Mouse (Mus musculus) midbrain, embryonic 14.5 days (tissue): ENCODE measurements around the gene Olfr1094. TPM values are rescaled to one million over a fixed set of nuclear protein-coding genes. Genes with fewer than 3 reads are reported as not detected.

ENCODE experiments used
- ATAC-seq: fragments of 200-750 bp; cut with Nextera tagmentation; 2 replicates; pipeline ENCODE4 v1.8.0; 2017; ENCODE audit warnings: moderate number of reproducible peaks, moderate library complexity; ENCODE audit not compliant: low FRiP score, low TSS enrichment
- DNase-seq: peaks from one replicate; pipeline ENCODE4 v3.0.0-alpha.2; 2015
- H3K27ac ChIP-seq: fragments of 300-500 bp; sonication (generic); replicated peaks from 2 replicates; pipeline ENCODE4 v1.5.1; 2014; ENCODE audit warnings: mild to moderate bottlenecking, low read depth, low read length, moderate library complexity
- H3K27me3 ChIP-seq: fragments of 300-500 bp; sonication (generic); 2 replicates; pipeline ENCODE4 v1.6.1; 2014; ENCODE audit warnings: low read length, control low read depth, mixed read lengths; ENCODE audit not compliant: control insufficient read depth, insufficient read depth
- H3K36me3 ChIP-seq: fragments of 300-500 bp; sonication (generic); 2 replicates; pipeline ENCODE4 v1.6.1; 2014; ENCODE audit warnings: low read length, control low read depth; ENCODE audit not compliant: control insufficient read depth, insufficient read depth
- H3K4me1 ChIP-seq: fragments of 300-500 bp; sonication (generic); 2 replicates; pipeline ENCODE4 v1.6.1; 2014; ENCODE audit warnings: mild to moderate bottlenecking, antibody characterized with exemption, low read length, control low read depth; ENCODE audit not compliant: control insufficient read depth, insufficient read depth
- H3K4me2 ChIP-seq: fragments of 300-500 bp; sonication (generic); 2 replicates; pipeline ENCODE4 v1.6.1; 2014; ENCODE audit warnings: mild to moderate bottlenecking, low read length, moderate library complexity
- H3K4me3 ChIP-seq: fragments of 300-500 bp; sonication (generic); replicated peaks from 2 replicates; pipeline ENCODE4 v1.5.1; 2014; ENCODE audit warnings: low read depth, low read length
- H3K9ac ChIP-seq: fragments of 300-500 bp; sonication (generic); replicated peaks from 2 replicates; pipeline ENCODE4 v1.6.1; 2014; ENCODE audit warnings: mild to moderate bottlenecking, low read length, moderate library complexity
- H3K9me3 ChIP-seq: fragments of 300-500 bp; sonication (generic); 2 replicates; pipeline ENCODE4 v1.6.1; 2016; ENCODE audit warnings: low read length, control low read depth, mixed read lengths; ENCODE audit not compliant: control insufficient read depth
- WGBS: fragments of 180-500 bp; shearing (Covaris S2); extraction: QIAGEN DNeasy Blood & Tissue Kit; methylation state at CpG from one replicate; pipeline ENCODE4 v1.1.7; 2014; 5-methylcytosine and 5-hydroxymethylcytosine counted together
- polyA plus RNA-seq: library from polyadenylated mRNA; unstranded; fragments of >200 nt; fragmentation: Nextera tagmentation; extraction: Ambion mirVana; gene quantifications from 2 replicates; pipeline ENCODE4 v1.2.1, GENCODE M21; 2014

Gene Olfr1094
- not detected in 2 replicates for polyA plus RNA-seq

- H3K4me2 ChIP-seq: no peak within 1 kb of the TSS
- no peak within 1 kb of the TSS for H3K27ac ChIP-seq
- no peaks in the 10 kb centered on the region for H3K9me3 ChIP-seq
- no peaks in the 10 kb centered on the region for H3K27me3 ChIP-seq
- H3K9ac ChIP-seq: no peak within 1 kb of the TSS
- H3K4me3 ChIP-seq: no peak within 1 kb of the TSS
- ATAC-seq (no peak), DNase-seq (no peak)
- no peaks in the 10 kb centered on the region for H3K4me1 ChIP-seq
- no peaks in the 10 kb centered on the region for H3K36me3 ChIP-seq
These were observed at the start of gene Olfr1094 for GRCm38 (mm10) chr2:86824363-86824762. Olfr1094 (plus strand) TSS chr2:86824663.

- ATAC-seq: no peak
- Histone ChIP-seq H3K4me2 (no peak within 1 kb of the TSS), H3K9me3 (no peaks in the 10 kb centered on the region), H3K9ac (no peak within 1 kb of the TSS), H3K36me3 (no peaks in the 10 kb centered on the region), H3K27me3 (no peaks in the 10 kb centered on the region), H3K4me3 (no peak within 1 kb of the TSS), H3K4me1 (no peaks in the 10 kb centered on the region), H3K27ac (no peak within 1 kb of the TSS)
- 87% methylated on average over 2 of the region's 2 CpGs for WGBS
- no peak for DNase-seq
These were observed 42.3 kb upstream of the Olfr1094 start, which contains the start of gene Olfr1093 for GRCm38 (mm10) chr2:86782179-86782578. Olfr1093 (plus strand) TSS chr2:86782479.

GRCm38 (mm10) chr2:86809918-86810317, 14.5 kb upstream of the Olfr1094 start, which contains the start of gene Olfr141:
Olfr141 (minus strand) TSS chr2:86810018.
- Histone ChIP-seq H3K9ac (no peak within 1 kb of the TSS), H3K4me3 (no peak within 1 kb of the TSS), H3K4me2 (no peak within 1 kb of the TSS), H3K4me1 (no peaks in the 10 kb centered on the region), H3K9me3 (no peaks in the 10 kb centered on the region), H3K36me3 (no peaks in the 10 kb centered on the region), H3K27ac (no peak within 1 kb of the TSS), H3K27me3 (no peaks in the 10 kb centered on the region)
- ATAC-seq (no peak), DNase-seq (no peak)

GRCm38 (mm10) chr2:86851596-86851995, 27.1 kb downstream of the Olfr1094 start, which contains the start of gene Olfr1095:
Olfr1095 (minus strand) TSS chr2:86851696.
- H3K4me3 ChIP-seq: no peak within 1 kb of the TSS
- no peaks in the 10 kb centered on the region for H3K4me1 ChIP-seq
- H3K9ac ChIP-seq: no peak within 1 kb of the TSS
- no peak for ATAC-seq
- no peak within 1 kb of the TSS for H3K4me2 ChIP-seq
- 95% methylated on average over 3 of the region's 3 CpGs for WGBS
- no peaks in the 10 kb centered on the region for H3K27me3 ChIP-seq
- no peaks in the 10 kb centered on the region for H3K36me3 ChIP-seq
- no peak for DNase-seq
- no peak within 1 kb of the TSS for H3K27ac ChIP-seq
- H3K9me3 ChIP-seq: no peaks in the 10 kb centered on the region

- WGBS: 69% methylated on average over 1 of the region's 1 CpGs
- H3K4me2 ChIP-seq: no peak within 1 kb of the TSS
- H3K9me3 ChIP-seq: no peaks in the 10 kb centered on the region
- no peaks in the 10 kb centered on the region for H3K36me3 ChIP-seq
- no peak within 1 kb of the TSS for H3K4me3 ChIP-seq
- no peaks in the 10 kb centered on the region for H3K27me3 ChIP-seq
- H3K9ac ChIP-seq: no peak within 1 kb of the TSS
- no peaks in the 10 kb centered on the region for H3K4me1 ChIP-seq
- ATAC-seq (no peak), DNase-seq (no peak)
- H3K27ac ChIP-seq: no peak within 1 kb of the TSS
These were observed 50.2 kb downstream of the Olfr1094 start, which contains the start of gene Gm13723 for GRCm38 (mm10) chr2:86874702-86875101. Gm13723 (minus strand) TSS chr2:86874802.

Other genes starting within 250 kb of the Olfr1094 start
- not detected in 2 replicates for gene Olfr1082, start 225.7 kb upstream of the Olfr1094 start, polyA plus RNA-seq
- not detected in 2 replicates for gene Olfr1084, start 184.9 kb upstream of the Olfr1094 start, polyA plus RNA-seq
- gene Olfr1085, start 162.6 kb upstream of the Olfr1094 start, polyA plus RNA-seq: not detected in 2 replicates
- gene Olfr1086, start 144.6 kb upstream of the Olfr1094 start, polyA plus RNA-seq: not detected in 2 replicates
- gene Olfr1087, start 126.3 kb upstream of the Olfr1094 start, polyA plus RNA-seq: not detected in 2 replicates
- not detected in 2 replicates for gene Olfr1089, start 91.0 kb upstream of the Olfr1094 start, polyA plus RNA-seq
- not detected in 2 replicates for gene Olfr1090, start 65.7 kb upstream of the Olfr1094 start, polyA plus RNA-seq
- gene Olfr1093, start 42.2 kb upstream of the Olfr1094 start, polyA plus RNA-seq: not detected in 2 replicates
- gene Olfr141, start 14.6 kb upstream of the Olfr1094 start, polyA plus RNA-seq: not detected in 2 replicates
- gene Olfr1095, start 27.0 kb downstream of the Olfr1094 start, polyA plus RNA-seq: not detected in 2 replicates
- gene Gm13723, start 50.1 kb downstream of the Olfr1094 start, polyA plus RNA-seq: not detected in 2 replicates
- not detected in 2 replicates for gene Olfr1097, start 67.6 kb downstream of the Olfr1094 start, polyA plus RNA-seq
- gene Olfr1098, start 99.9 kb downstream of the Olfr1094 start, polyA plus RNA-seq: not detected in 2 replicates
- gene Olfr1099, start 136.0 kb downstream of the Olfr1094 start, polyA plus RNA-seq: not detected in 2 replicates
- not detected in 2 replicates for gene Olfr1100, start 155.3 kb downstream of the Olfr1094 start, polyA plus RNA-seq
- gene Olfr1101, start 166.6 kb downstream of the Olfr1094 start, polyA plus RNA-seq: not detected in 2 replicates
- gene Olfr1102, start 173.7 kb downstream of the Olfr1094 start, polyA plus RNA-seq: not detected in 2 replicates
- gene Olfr1104, start 202.4 kb downstream of the Olfr1094 start, polyA plus RNA-seq: not detected in 2 replicates
- not detected in 2 replicates for gene Olfr1105, start 211.9 kb downstream of the Olfr1094 start, polyA plus RNA-seq
- not detected in 2 replicates for gene Olfr1106, start 227.6 kb downstream of the Olfr1094 start, polyA plus RNA-seq